Mouse (Mus musculus): ENCODE data around the gene Pmf1. TPM values are rescaled to one million over a fixed set of nuclear protein-coding genes. Genes with fewer than 3 reads are reported as not detected.

The Pmf1 gene
- polyA plus RNA-seq, 1 experiment from 2014 or later: 97.5 TPM

GRCm38 (mm10) chr3:88350732-88351131, 59.4 kb downstream of the Pmf1 start:
- DNase-seq (ENCODE audit: low spot score) (no peak), ATAC-seq (replicated peaks; ENCODE audit: low FRiP score, low read depth) (no peak)
- Histone ChIP-seq H3K27ac (no peak overlapping the region), H3K9ac (ENCODE audit: low read depth, low read length) (no peak overlapping the region), H3K9me3 (replicated peaks; ENCODE audit: low read length) (no peaks in the 10 kb centered on the region), H3K4me2 (ENCODE audit: low read length) (no peak overlapping the region), H3K4me1 (replicated peaks; ENCODE audit: insufficient read depth, low read length) (no peaks in the 10 kb centered on the region), H3K27me3 (ENCODE audit: insufficient read depth, low read length) (no peaks in the 10 kb centered on the region), H3K4me3 (replicated peaks; ENCODE audit: low read depth, low read length) (no peak overlapping the region), H3K36me3 (ENCODE audit: insufficient read depth, low read length) (peaks cover 91% of the 10 kb centered on the region)
- 86% methylated on average over 13 of the region's 13 CpGs for WGBS
- no peak for TF ChIP-seq CTCF (IDR thresholded peaks at IDR 0.05; ENCODE audit: low read depth)

Small RNA genes lying within 50 kb of the gene (microRNA-seq; reads per million reads assigned to microRNA genes)
- not detected for gene Mir7011

Other genes starting within 250 kb of the Pmf1 start
- gene Rhbg, start 155.6 kb downstream of the Pmf1 start, polyA plus RNA-seq (2015; fragmentation: Nextera tagmentation; extraction: Ambion mirVana): 23.2 and 24.2 TPM in 2 replicates
- 3.8 and 5.1 TPM in 2 replicates for gene Gm38392, start 123.1 kb downstream of the Pmf1 start, polyA plus RNA-seq (2015; fragmentation: Nextera tagmentation; extraction: Ambion mirVana)
- 13.0 and 13.8 TPM in 2 replicates for gene Tsacc, start 113.3 kb downstream of the Pmf1 start, polyA plus RNA-seq (2015; fragmentation: Nextera tagmentation; extraction: Ambion mirVana)
- gene Cct3, start 113.2 kb downstream of the Pmf1 start, polyA plus RNA-seq (2015; fragmentation: Nextera tagmentation; extraction: Ambion mirVana): 373 and 411 TPM in 2 replicates
- gene Glmp, start 85.3 kb downstream of the Pmf1 start, polyA plus RNA-seq (2015; fragmentation: Nextera tagmentation; extraction: Ambion mirVana): 306 and 328 TPM in 2 replicates
- 6.3 and 7.4 TPM in 2 replicates for gene Tmem79, start 74.2 kb downstream of the Pmf1 start, polyA plus RNA-seq (2015; fragmentation: Nextera tagmentation; extraction: Ambion mirVana)
- 26.7 and 30.9 TPM in 2 replicates for gene Smg5, start 74.1 kb downstream of the Pmf1 start, polyA plus RNA-seq (2015; fragmentation: Nextera tagmentation; extraction: Ambion mirVana)
- 15.4 and 16.6 TPM in 2 replicates for gene Paqr6, start 45.7 kb downstream of the Pmf1 start, polyA plus RNA-seq (2015; fragmentation: Nextera tagmentation; extraction: Ambion mirVana)
- 3.8 and 4.7 TPM in 2 replicates for gene Bglap3, start 37.6 kb downstream of the Pmf1 start, polyA plus RNA-seq (2015; fragmentation: Nextera tagmentation; extraction: Ambion mirVana)
- 4.2 and 7.1 TPM in 2 replicates for gene Bglap2, start 31.6 kb downstream of the Pmf1 start, polyA plus RNA-seq (2015; fragmentation: Nextera tagmentation; extraction: Ambion mirVana)
- gene Bglap, start 25.9 kb downstream of the Pmf1 start, polyA plus RNA-seq (2015; fragmentation: Nextera tagmentation; extraction: Ambion mirVana): not detected in 2 replicates
- gene Slc25a44, start 14.8 kb upstream of the Pmf1 start, polyA plus RNA-seq (2015; fragmentation: Nextera tagmentation; extraction: Ambion mirVana): 17.1 and 17.7 TPM in 2 replicates
- 32.6 and 33.3 TPM in 2 replicates for gene Sema4a, start 50.9 kb upstream of the Pmf1 start, polyA plus RNA-seq (2015; fragmentation: Nextera tagmentation; extraction: Ambion mirVana)
- gene Lmna, start 99.6 kb upstream of the Pmf1 start, polyA plus RNA-seq (2015; fragmentation: Nextera tagmentation; extraction: Ambion mirVana): 99.3 and 108 TPM in 2 replicates
- gene Mex3a, start 122.1 kb upstream of the Pmf1 start, polyA plus RNA-seq (2015; fragmentation: Nextera tagmentation; extraction: Ambion mirVana): 12.5 and 13.8 TPM in 2 replicates
- 27.4 and 28.9 TPM in 2 replicates for gene Rab25, start 138.0 kb upstream of the Pmf1 start, polyA plus RNA-seq (2015; fragmentation: Nextera tagmentation; extraction: Ambion mirVana)
- gene Lamtor2, start 142.7 kb upstream of the Pmf1 start, polyA plus RNA-seq (2015; fragmentation: Nextera tagmentation; extraction: Ambion mirVana): 164 and 173 TPM in 2 replicates
- gene Ubqln4, start 143.4 kb upstream of the Pmf1 start, polyA plus RNA-seq (2015; fragmentation: Nextera tagmentation; extraction: Ambion mirVana): 35.1 and 35.9 TPM in 2 replicates
- gene Ssr2, start 165.5 kb upstream of the Pmf1 start, polyA plus RNA-seq (2015; fragmentation: Nextera tagmentation; extraction: Ambion mirVana): 294 and 311 TPM in 2 replicates
- 53.7 and 65.4 TPM in 2 replicates for gene Arhgef2, start 195.6 kb upstream of the Pmf1 start, polyA plus RNA-seq (2015; fragmentation: Nextera tagmentation; extraction: Ambion mirVana)
- gene Rxfp4, start 242.8 kb upstream of the Pmf1 start, polyA plus RNA-seq (2015; fragmentation: Nextera tagmentation; extraction: Ambion mirVana): not detected in 2 replicates

Data from kidney, postnatal 0 days (tissue).